Mouse (Mus musculus): ENCODE results near the gene Trim47. TPM values are rescaled to one million over a fixed set of nuclear protein-coding genes. Genes with fewer than 3 reads are reported as not detected.

The Trim47 gene
- polyA plus RNA-seq, 1 experiment from 2014 or later: 4.7 TPM

- Histone ChIP-seq H3K9ac (replicated peaks) (no peak overlapping the region), H3K9me3 (no peaks in the 10 kb centered on the region), H3K4me2 (replicated peaks) (no peak overlapping the region), H3K36me3 (peaks cover 34% of the 10 kb centered on the region), H3K27me3 (peaks cover 2% of the 10 kb centered on the region; the same call in 1 of the 2 replicates), H3K4me3 (no peak overlapping the region), H3K4me1 (no peaks in the 10 kb centered on the region; the same call in 1 of the 2 replicates), H3K27ac (replicated peaks) (no peak overlapping the region)
- ATAC-seq (ENCODE audit: low FRiP score, low read depth): no peak
- WGBS: 68% methylated on average over 13 of the region's 13 CpGs
These were observed 63.4 kb downstream of the Trim47 start for GRCm38 (mm10) chr11:116063562-116063961.

- H3K4me3 ChIP-seq: no peak overlapping the region
- no peaks in the 10 kb centered on the region; the same call in 1 of the 2 replicates for H3K4me1 ChIP-seq
- 67% methylated on average over 8 of the region's 8 CpGs for WGBS
- peaks cover 2% of the 10 kb centered on the region; the same call in 1 of the 2 replicates for H3K27me3 ChIP-seq
- no peak overlapping the region for H3K9ac ChIP-seq (replicated peaks)
- no peak for ATAC-seq (ENCODE audit: low FRiP score, low read depth)
- peaks cover 44% of the 10 kb centered on the region for H3K36me3 ChIP-seq
- H3K27ac ChIP-seq (replicated peaks): no peak overlapping the region
- no peak overlapping the region for H3K4me2 ChIP-seq (replicated peaks)
- H3K9me3 ChIP-seq: no peaks in the 10 kb centered on the region
These were observed 64.5 kb downstream of the Trim47 start for GRCm38 (mm10) chr11:116062521-116062920.

- H3K36me3 ChIP-seq: peaks cover 51% of the 10 kb centered on the region
- H3K4me1 ChIP-seq: no peaks in the 10 kb centered on the region; the same call in 1 of the 2 replicates
- H3K27me3 ChIP-seq: peaks cover 2% of the 10 kb centered on the region; the same call in 1 of the 2 replicates
- no peak for ATAC-seq (ENCODE audit: low FRiP score, low read depth)
- 91% methylated on average over 13 of the region's 13 CpGs for WGBS
- H3K27ac ChIP-seq (replicated peaks): no peak overlapping the region
- H3K4me2 ChIP-seq (replicated peaks): no peak overlapping the region
- H3K9ac ChIP-seq (replicated peaks): no peak overlapping the region
- H3K4me3 ChIP-seq: no peak overlapping the region
- H3K9me3 ChIP-seq: no peaks in the 10 kb centered on the region
These were observed 65.2 kb downstream of the Trim47 start for GRCm38 (mm10) chr11:116061641-116062415.

- 94% methylated on average over 9 of the region's 9 CpGs for WGBS
- peaks cover 2% of the 10 kb centered on the region; the same call in 1 of the 2 replicates for H3K27me3 ChIP-seq
These were observed 66.4 kb downstream of the Trim47 start for GRCm38 (mm10) chr11:116060596-116060995.

GRCm38 (mm10) chr11:116059691-116060025 is 67.4 kb downstream of the Trim47 start:
- Histone ChIP-seq H3K36me3 (peaks cover 72% of the 10 kb centered on the region), H3K9me3 (no peaks in the 10 kb centered on the region), H3K4me1 (no peaks in the 10 kb centered on the region; the same call in 1 of the 2 replicates), H3K27me3 (peaks cover 2% of the 10 kb centered on the region; the same call in 1 of the 2 replicates), H3K4me2 (replicated peaks) (no peak overlapping the region), H3K4me3 (no peak overlapping the region), H3K9ac (replicated peaks) (no peak overlapping the region), H3K27ac (replicated peaks) (no peak overlapping the region)
- WGBS: 97% methylated on average over 11 of the region's 11 CpGs
- no peak for ATAC-seq (ENCODE audit: low FRiP score, low read depth)

More at GRCm38 (mm10) chr11:116060596-116060995, 66.4 kb downstream of the Trim47 start:
- no peaks in the 10 kb centered on the region; the same call in 1 of the 2 replicates for H3K4me1 ChIP-seq
- peaks cover 63% of the 10 kb centered on the region for H3K36me3 ChIP-seq
- no peak overlapping the region for H3K9ac ChIP-seq (replicated peaks)
- no peaks in the 10 kb centered on the region for H3K9me3 ChIP-seq
- no peak overlapping the region for H3K4me3 ChIP-seq
- H3K4me2 ChIP-seq (replicated peaks): no peak overlapping the region
- H3K27ac ChIP-seq (replicated peaks): no peak overlapping the region
- ATAC-seq (ENCODE audit: low FRiP score, low read depth): no peak

GRCm38 (mm10) chr11:116058868-116059690 is 67.9 kb downstream of the Trim47 start:
- ATAC-seq (ENCODE audit: low FRiP score, low read depth): no peak
- Histone ChIP-seq H3K4me2 (replicated peaks) (no peak overlapping the region), H3K4me3 (no peak overlapping the region), H3K9me3 (no peaks in the 10 kb centered on the region), H3K27me3 (peaks cover 2% of the 10 kb centered on the region; the same call in 1 of the 2 replicates), H3K36me3 (peaks cover 78% of the 10 kb centered on the region), H3K9ac (replicated peaks) (no peak overlapping the region), H3K4me1 (no peaks in the 10 kb centered on the region; the same call in 1 of the 2 replicates), H3K27ac (replicated peaks) (no peak overlapping the region)
- 94% methylated on average over 17 of the region's 17 CpGs for WGBS

GRCm38 (mm10) chr11:116058022-116058614 is 68.9 kb downstream of the Trim47 start:
- Histone ChIP-seq H3K4me1 (no peaks in the 10 kb centered on the region; the same call in 1 of the 2 replicates), H3K27me3 (peaks cover 2% of the 10 kb centered on the region; the same call in 1 of the 2 replicates), H3K4me3 (no peak overlapping the region), H3K27ac (replicated peaks) (no peak overlapping the region), H3K9me3 (no peaks in the 10 kb centered on the region), H3K4me2 (replicated peaks) (no peak overlapping the region), H3K36me3 (peaks cover 87% of the 10 kb centered on the region), H3K9ac (replicated peaks) (no peak overlapping the region)
- no peak for ATAC-seq (ENCODE audit: low FRiP score, low read depth)
- WGBS: 83% methylated on average over 12 of the region's 12 CpGs

- no peaks in the 10 kb centered on the region for H3K9me3 ChIP-seq
- no peak overlapping the region for H3K4me3 ChIP-seq
- peaks cover 2% of the 10 kb centered on the region; the same call in 1 of the 2 replicates for H3K27me3 ChIP-seq
- peaks cover 95% of the 10 kb centered on the region for H3K36me3 ChIP-seq
- no peak overlapping the region for H3K4me2 ChIP-seq (replicated peaks)
- WGBS: 91% methylated on average over 4 of the region's 4 CpGs
- H3K9ac ChIP-seq (replicated peaks): no peak overlapping the region
- H3K4me1 ChIP-seq: no peaks in the 10 kb centered on the region; the same call in 1 of the 2 replicates
- ATAC-seq (ENCODE audit: low FRiP score, low read depth): no peak
- no peak overlapping the region for H3K27ac ChIP-seq (replicated peaks)
These were observed 69.7 kb downstream of the Trim47 start for GRCm38 (mm10) chr11:116057237-116057881.

GRCm38 (mm10) chr11:116055873-116056272 is 71.1 kb downstream of the Trim47 start:
- peaks cover 2% of the 10 kb centered on the region; the same call in 1 of the 2 replicates for H3K27me3 ChIP-seq
- H3K4me2 ChIP-seq (replicated peaks): no peak overlapping the region
- no peak overlapping the region for H3K4me3 ChIP-seq
- H3K9me3 ChIP-seq: no peaks in the 10 kb centered on the region
- no peak overlapping the region for H3K9ac ChIP-seq (replicated peaks)
- WGBS: 94% methylated on average over 11 of the region's 11 CpGs
- peaks cover 96% of the 10 kb centered on the region for H3K36me3 ChIP-seq
- H3K4me1 ChIP-seq: no peaks in the 10 kb centered on the region
- ATAC-seq (ENCODE audit: low FRiP score, low read depth): no peak
- H3K27ac ChIP-seq (replicated peaks): no peak overlapping the region
